Mouse (Mus musculus) right cerebral cortex, adult 2 months (tissue): ENCODE measurements around the gene Ugt1a7c.
"Not testable (repeated sequence)": the region's sequence is repeated elsewhere in the genome, so short reads cannot be mapped to it uniquely, and the experiment has no call there.

Experiments used
- DNase-seq, 2 experiments: peaks; one replicate each; pipeline ENCODE4 v3.0.0; 2021 to 2022; ENCODE audit warnings: low spot score in 2 of 2

Gene Ugt1a7c

DNA sequence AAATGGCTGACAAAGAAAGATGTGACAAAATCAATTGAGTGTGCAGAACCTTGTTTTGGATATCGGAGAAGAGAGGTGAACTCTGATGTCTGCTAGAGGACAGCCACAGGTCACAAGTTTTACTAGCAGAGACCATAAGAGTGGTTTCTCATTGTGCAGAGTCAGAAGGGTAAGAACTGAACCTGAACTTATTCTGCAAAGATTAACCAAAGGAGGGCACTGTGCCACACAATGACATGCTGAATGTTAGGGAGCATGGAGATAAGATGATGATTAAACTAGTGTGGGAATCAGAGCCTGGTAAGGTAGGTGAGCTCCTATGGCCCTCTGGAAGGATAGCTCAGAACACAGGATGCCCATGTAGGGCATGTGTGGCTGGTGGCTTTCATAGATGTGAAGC, 100.8 kb downstream of the Ugt1a7c start:
- no peak for DNase-seq

DNA sequence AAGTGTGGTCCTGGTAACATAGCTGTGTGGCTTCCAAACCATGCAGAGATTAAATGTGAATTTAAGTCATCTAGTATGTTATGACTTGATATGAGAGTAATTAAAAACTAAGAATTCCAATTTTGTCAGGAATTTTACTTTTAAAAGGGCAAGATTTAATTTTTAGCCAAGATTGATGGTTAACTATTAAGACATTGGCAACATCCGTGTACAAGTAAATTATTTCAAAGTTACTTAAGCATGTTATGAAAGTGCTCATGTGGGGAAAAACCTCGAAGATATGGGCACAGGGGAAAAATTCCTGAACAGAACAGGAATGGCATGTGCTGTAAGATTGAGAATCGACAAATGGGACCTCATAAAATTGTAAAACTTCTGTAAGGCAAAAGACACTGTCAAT, 102.6 kb downstream of the Ugt1a7c start:
- no peak for DNase-seq

DNA sequence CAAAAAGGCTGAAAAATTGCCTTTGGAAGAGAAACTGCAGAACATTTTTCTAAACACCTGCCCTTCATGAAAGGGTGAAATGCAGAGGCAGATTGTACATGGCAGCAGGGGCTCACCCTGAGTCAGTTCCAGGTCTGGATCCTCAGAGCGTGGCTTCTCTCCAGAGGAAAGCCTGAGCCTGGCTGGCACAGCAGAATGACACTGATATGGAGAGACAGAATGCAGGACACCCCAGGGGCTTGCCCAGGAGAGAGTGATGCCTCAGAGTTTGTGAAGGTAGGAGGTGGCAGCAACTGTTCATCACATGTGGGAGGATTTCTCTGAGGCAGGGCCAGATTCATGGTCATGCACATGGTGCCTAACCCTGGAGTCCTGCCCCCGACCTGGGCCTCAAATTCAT, 105.1 kb downstream of the Ugt1a7c start:
- no peak for DNase-seq

DNA sequence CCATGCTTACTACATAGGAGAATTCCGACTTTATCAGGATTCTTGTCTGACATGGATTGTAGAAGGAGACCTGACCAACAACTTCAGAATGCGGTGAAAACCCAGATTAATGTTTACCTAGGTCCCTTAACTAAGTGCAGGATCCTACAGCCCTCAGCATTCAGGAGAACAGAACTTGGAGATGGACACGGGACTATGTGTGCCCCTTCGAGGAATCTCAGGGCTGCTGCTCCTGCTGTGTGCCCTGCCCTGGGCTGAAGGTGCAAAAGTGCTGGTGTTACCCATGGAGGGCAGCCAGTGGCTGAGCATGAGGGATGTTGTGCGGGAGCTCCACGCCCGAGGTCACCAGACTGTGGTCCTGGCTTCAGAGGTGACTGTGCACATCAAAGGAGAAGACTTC, 105.6 kb downstream of the Ugt1a7c start, which contains the start of gene Ugt1a2:
Gene Ugt1a2, plus strand, starts transcription at position 146 of the 400 bp plus-strand sequence.
- no peak for DNase-seq

DNA sequence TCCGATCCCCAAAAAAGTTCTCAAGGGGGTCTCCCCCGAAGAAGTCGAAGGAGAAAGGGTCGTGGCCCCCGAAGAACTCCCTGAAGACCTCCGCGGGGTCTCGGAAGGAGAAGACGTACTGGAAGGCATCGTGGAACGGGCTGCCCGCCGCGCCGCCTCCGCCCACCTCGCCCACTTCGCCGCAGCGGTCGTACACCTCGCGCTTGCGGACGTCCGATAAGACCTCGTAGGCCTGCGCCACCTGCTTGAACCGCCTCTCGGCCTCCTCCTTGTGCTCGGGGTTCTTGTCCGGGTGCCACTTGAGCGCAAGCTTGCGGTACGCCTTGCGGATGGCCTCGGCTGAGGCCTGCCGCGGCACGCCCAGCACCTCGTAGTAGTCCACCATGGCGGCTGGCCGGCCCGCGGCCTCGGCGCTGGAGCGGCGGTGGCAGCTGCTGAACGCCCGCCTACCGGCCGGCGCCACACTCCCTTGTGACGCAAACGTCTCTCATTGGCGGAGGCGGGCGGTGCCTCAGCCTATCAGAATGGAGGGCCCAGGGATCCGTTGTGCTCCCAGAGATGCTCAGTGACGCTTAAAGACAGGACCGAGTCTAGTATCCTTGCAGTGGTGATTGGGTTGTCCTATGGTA, 110.5 kb downstream of the Ugt1a7c start, which contains the start of gene Dnajb3:
Gene Dnajb3, minus strand, starts transcription at position 489 of the 629 bp plus-strand sequence.
- peak; percentile 83 to 85 for DNase-seq

DNA sequence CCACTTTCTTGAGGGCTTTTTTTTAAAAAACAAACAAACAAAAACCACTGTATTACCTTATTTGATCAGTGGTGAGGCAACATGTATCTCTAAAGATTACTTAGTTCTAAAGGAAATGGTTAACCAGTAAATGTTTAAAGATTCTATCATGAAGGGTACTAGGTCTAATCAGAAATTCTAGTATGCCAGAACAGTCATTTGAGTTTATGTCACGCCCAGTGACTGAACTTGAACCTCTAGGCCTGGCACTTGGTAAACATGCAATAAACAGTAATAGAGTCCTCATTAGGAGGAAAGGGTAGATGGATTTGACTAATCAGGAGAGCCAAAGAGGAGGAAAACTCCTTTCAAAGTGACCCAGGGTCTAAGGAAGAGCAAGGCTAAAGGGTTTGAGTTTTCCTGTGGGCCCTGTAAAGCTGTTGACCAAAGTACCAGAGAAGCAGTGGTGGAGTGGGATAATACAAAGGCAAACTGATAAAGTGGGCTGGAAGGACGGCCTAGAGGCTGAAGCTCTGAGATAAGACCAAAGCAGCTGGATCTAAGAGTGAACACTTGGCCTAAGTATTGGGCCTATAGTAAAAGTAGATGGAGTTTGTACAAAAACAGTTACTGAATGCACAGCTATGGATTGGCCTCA, 112.1 kb downstream of the Ugt1a7c start:
- no peak for DNase-seq

DNA sequence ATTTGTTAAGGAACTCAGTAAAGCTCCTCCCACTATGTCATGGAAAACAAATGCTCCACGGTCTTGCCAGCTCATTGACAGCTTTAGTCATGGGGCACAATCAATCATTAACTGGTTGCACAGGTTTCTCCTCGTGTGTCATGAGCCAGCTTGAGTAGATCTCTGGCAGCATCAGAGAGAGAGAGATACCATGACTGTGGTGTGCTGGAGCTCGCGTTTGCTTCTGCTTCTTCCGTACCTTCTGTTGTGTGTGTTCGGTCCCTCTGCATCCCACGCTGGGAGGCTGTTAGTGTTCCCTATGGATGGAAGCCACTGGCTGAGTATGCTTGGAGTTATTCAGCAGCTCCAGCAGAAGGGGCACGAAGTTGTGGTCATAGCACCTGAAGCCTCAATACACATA, 117.0 kb downstream of the Ugt1a7c start, which contains the start of gene Ugt1a1:
Gene Ugt1a1, plus strand, starts transcription at position 148 of the 400 bp plus-strand sequence.
- no peak for DNase-seq

DNA sequence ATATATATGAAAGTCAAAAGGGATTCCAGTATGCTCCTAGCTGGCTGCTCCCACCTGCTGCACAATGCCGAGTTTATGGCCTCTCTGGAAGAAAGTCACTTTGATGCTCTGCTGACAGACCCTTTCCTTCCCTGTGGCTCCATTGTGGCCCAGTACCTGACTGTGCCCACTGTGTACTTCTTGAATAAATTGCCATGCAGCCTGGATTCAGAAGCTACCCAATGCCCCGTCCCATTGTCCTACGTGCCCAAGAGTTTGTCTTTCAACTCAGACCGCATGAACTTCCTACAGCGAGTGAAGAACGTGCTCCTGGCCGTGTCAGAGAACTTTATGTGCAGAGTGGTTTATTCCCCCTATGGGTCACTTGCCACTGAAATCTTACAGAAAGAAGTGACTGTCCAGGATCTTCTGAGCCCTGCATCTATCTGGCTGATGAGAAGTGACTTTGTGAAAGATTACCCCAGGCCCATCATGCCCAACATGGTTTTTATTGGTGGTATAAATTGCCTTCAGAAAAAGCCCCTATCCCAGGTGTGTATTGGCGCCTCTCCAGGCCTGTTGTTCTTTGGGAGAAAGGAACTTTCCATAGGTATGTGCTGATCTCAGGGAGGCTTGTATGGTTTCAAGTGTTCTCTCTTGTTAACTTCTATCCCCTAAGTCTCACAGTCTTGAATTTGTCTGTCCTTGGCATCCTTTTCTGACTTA, 117.6 kb downstream of the Ugt1a7c start:
- DNase-seq: no peak

DNA sequence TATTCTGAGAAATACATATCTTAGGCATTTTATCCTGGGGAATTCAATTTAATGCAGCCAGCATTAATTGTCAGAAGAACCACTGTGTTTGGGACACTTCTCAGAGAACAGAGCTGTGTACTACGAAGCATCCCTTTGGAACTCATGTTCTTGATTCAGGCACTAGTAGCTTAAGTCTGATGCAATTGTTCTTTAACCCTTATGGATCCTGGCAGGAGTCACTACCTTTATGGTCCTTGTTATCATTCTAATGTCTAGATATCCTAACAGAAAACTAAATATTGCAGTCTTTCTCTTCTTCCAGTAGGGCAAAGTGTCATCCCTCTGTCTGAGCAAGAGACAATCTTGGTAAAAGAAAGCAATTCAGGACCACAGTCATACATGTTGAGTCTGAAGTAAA, 118.2 kb downstream of the Ugt1a7c start:
- DNase-seq: no peak

DNA sequence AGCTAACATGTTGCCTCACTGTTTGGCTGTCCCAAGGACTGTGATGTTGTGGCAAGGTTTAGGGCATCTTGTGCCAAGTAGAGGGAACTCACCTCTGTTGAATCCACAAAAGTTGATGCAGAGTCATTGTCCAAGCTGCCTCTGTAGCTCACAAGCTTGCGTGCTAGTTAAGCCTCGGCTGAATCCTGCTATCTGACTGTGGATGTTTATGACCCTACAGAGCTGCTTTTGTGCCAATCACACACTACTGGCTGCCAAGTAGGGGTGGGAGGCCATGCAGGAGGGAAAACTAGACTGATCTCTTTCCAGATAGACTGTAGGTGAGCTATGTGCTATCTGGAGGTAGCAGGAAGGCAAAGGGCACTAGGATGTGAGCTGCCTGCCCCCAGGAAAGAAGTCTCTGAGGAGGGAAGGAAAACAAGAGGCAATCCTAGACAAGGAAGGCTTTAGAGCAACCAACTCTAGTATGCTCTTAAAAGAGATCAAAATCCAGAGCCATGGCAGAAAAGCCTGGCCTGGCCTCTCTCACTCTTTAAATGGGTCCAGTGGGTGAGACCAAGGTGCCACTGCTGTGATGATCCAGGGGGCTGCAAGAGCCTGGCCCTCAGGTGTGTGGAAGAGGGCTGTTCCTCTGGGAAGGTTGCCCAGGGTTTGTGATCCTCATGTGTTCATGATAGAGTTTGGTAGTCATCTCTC, 119.1 kb downstream of the Ugt1a7c start:
- DNase-seq: no peak

DNA sequence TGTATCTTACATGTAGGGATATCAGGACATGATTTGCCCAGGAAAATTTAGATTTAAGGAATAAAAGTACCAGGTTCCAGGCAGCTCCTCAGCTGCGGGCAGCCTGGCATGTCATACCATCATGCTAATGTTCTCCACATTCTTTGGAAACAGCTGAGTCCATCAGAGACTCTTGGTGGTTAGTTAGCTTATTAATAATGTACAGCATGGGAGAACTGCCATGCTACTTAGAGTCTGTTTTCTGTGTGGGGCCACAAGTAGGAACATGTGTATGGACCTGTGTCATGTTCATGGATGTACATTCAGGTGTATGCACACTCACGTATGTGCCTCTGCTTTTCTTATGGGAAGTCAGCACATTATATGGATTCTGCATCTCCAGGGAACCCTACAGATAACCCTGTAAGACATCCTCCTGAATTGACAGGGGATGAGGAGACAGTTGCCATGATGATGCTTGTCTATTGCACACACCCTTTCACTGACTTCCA, 119.6 kb downstream of the Ugt1a7c start:
- DNase-seq: no peak

DNA sequence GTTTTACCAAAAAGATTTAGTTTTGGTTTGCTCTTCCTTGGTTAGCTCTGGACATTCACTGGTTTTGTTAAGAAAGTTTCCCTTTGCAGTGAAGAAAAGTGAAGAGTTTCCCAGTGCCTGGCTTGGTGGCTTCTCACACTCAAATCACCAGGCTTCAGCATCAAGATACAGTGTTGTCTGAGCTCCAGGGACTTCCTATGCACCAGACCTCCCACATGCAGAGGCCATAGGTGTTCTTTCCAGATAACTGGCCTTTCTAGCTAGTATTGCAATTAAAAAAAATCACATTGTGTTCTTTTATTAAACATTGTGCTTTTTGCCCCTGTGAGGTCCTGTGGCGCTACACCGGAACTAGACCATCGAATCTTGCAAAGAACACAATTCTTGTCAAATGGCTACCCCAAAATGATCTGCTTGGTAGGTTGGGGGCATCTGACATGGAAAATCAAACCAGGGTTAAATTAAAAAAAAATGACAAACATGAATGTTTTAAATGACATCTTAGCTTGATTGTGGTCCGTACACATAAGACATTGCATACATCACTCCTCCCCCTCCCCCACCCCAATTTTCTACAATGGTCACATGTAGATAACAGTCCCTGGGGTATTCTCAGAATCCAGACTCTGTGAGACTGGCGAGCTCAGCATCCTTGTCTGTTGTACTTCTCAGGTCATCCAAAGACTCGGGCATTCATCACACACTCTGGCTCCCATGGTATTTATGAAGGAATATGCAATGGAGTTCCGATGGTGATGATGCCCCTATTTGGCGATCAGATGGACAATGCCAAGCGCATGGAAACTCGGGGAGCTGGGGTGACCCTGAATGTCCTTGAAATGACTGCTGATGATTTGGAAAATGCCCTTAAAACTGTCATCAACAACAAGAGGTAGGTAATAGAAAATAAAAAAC, 120.9 kb downstream of the Ugt1a7c start:
- DNase-seq: no peak

DNA sequence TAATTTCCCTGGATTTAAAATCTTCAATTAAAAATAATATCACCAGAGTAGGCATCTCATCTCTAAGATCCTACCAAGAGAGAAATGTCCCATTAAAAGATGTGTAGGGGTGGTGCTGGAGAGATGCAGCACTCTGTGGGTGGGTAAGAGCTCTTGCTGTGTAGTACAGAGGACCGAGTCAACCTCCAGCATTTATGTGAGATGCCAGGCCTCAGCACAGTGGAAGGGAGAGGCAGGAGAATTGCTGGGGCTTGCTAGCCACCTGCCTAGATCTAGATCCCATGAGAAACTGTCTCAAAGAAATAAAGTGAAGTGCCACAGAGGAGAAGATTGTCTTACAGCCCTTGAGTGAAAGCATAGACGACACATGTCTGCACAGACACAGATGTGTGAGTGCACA, 121.7 kb downstream of the Ugt1a7c start:
- no peak for DNase-seq

DNA sequence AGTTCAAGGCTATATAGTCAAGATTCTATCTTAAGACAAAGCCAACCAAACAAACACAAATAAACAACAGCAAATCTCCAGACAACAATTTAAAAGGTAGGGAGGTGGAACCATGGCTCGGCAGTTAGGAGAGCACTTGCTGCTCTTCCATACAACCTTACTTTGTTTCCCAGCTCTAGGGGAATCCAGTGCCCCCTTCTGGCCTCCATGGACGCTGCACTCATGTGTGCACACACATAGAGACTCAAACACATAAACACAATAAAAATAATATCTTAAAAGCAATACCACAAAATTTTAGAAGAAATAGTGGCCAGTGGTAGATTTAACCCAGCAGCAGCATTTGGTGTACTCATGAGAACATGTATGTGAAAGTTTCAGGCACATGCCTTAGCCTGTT, 122.3 kb downstream of the Ugt1a7c start:
- DNase-seq: no peak

DNA sequence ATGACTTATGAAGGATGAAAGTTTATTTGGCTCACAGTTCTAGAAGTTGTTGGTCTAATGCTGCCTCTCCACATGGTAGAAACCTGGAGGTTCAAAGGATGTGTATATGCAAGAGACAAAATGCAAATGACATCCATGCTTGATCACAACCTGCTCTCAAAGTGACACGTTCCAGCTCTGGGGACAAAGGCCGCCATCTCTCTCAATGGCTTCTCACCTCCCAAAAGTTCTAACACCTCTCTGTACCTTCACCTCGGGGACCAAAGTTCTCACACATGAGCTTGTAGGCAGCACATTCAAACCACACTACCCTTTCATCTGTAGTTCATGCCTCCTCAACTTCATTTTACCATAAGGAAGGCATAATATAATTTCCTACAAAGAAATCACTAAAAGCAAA, 122.7 kb downstream of the Ugt1a7c start:
- DNase-seq: no peak

DNA sequence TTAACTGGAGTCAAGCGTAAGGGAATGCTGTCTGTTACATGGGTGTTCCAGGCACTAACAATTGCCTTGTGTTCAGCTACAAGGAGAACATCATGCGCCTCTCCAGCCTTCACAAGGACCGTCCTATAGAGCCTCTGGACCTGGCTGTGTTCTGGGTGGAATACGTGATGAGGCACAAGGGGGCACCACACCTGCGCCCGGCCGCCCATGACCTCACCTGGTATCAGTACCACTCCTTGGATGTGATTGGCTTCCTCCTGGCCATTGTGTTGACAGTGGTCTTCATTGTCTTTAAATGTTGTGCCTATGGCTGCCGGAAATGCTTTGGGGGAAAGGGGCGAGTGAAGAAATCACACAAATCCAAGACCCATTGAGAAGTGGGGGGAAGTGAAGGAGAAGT, 123.2 kb downstream of the Ugt1a7c start:
- no peak for DNase-seq

DNA sequence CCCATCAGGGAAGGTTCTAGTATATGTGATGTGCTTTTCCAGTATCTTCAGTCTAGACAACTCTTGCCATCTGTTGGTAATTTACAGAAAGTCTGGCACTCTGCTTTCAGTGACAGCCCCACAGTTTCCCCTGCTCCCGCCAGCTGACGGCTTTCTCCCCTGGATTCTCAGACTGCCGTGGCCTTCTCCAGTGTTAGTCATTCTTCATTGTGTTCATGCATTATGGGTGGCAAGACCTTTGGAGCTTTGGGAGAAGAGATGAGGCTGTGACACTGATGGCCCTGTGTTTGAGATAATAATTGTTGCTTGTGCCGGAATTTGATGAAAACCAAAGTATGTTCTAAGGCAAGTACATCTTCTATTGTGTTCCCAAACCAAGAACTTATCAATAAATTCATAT, 123.7 kb downstream of the Ugt1a7c start:
- DNase-seq: no peak

DNA sequence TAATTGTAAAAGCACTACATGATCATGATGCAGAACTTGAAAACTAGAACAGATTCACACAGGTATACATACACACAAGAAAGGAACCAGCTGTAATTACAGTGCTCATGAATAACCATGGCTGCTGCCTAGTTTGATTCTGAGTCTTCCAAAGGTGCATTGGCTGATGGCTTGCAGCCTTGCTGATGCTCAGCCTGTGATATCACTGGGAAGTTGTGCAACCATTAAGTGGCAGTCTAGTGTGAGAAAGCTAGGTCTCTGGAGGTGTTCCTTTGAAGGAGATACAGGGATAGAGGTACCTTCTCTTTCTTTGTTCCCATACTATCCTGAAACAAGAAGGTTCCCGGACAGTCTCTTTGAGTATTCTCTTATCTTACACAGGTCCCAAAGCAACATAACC, 124.2 kb downstream of the Ugt1a7c start:
- DNase-seq: no peak

DNA sequence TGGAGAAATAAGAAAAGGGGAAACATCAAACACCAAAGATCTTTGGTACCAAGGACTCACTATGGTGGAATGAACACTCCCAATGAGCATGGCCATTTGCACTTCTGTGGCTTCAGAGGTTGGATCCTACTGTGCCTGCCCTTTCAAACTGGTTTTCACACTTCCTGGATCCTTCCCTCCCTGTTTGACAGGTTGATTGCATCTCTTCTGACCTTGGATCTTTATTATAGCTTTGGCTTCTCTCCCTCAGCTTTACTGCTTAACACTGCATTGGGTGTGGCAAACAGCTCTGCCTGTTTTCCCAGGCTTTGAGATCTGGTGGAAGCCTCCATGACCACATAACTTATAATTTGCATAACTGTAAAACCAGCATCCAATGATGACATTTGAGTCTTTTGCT, 125.5 kb downstream of the Ugt1a7c start:
- DNase-seq: no peak

DNA sequence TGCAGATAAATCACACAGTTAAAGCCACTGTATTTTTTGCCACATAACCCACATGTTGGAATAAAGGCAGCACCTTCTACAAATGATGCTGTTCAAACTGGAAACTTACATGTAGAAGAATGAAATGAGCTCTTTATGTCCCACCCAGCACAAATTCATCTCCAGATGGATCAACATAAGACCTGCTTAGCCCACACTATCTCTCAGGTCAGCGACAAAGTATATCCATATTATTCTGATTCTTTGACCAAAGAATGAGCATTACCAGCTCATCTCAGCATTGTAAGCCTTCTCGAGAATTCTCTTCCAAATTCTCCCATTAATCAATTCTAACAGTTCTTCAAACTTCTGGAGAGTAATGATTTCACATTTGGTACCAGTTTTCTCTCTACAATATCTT, 127.4 kb downstream of the Ugt1a7c start:
- DNase-seq: no peak

DNA sequence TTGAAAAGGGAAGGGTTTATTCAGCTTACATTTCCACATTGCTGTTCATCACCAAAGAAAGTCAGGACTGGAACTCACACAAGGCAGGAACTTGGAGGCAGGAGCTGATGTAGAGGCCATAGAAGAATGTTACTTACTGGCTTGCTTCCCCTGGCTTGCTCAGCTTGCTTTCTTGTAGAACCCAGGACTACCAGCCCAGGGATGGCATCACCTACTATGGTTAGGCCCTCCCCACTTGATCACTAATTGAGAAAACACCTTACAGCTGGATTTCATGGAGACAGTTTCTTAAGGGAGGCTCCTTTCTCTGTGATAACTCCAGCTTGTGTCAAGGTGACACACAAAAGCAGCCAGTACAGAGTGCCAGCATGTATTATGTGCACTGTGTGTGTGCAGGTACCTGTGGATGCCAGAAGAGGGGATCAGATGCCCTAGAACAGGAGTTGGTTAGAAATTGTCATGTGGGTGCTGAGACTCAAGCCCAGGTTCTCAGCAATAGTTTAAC, 128.2 kb downstream of the Ugt1a7c start:
- not testable (repeated sequence) for DNase-seq
